Mouse (Mus musculus): ENCODE results near the gene Ppm1h.

DNA sequence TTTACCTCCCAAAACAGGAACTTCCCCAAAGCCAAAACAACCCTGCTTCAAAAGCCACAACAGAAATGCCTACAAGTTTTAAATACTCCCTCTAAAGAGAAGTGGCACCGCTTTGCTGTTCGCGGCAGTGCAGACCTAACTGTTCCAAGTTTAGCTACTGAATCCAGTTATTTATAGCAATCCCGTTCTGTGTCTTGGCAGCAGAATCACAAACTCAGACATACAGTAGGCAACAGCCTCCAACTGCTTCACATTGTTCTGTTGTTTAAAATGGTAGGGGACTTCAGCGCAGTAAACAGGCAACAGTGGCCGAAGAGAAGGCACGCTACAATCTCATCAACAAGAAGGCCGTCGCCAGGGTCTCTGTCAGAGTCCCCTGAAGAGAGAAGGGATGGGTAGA, 312.5 kb downstream of the Ppm1h start:
- TF ChIP-seq POLR2A (IDR thresholded peaks at IDR 0.05; ENCODE audit: insufficient read length, low read depth) (no peak), TCF3 (IDR thresholded peaks at IDR 0.05; ENCODE audit: insufficient read length, low read depth) (no peak), MAX (IDR thresholded peaks at IDR 0.05; ENCODE audit: low read depth) (no peak), POLR2AphosphoS2 (IDR thresholded peaks at IDR 0.05; ENCODE audit: insufficient read length, low read depth) (no peak), USF1 (IDR thresholded peaks at IDR 0.05; ENCODE audit: low read depth) (no peak), MYOG (IDR thresholded peaks at IDR 0.05; ENCODE audit: control insufficient read depth in 1 of 3, insufficient read depth in 1 of 3, insufficient read length in 2 of 3, low read depth in 2 of 3) (no peak), REST (IDR thresholded peaks at IDR 0.05; ENCODE audit: insufficient read depth, insufficient read length) (no peak)

Data from myocyte (in vitro differentiated cells).